Mouse (Mus musculus) lung, adult 18-20 months (tissue): ENCODE results near the gene Tra2b.
"Not testable (repeated sequence)": the region's sequence is repeated elsewhere in the genome, so short reads cannot be mapped to it uniquely, and the experiment has no call there.

Experiments used
- DNase-seq, 2 experiments: peaks; one replicate each; pipeline ENCODE4 v3.0.0; 2022; ENCODE audit warnings: mixed read lengths in 2 of 2

Gene Tra2b

DNA sequence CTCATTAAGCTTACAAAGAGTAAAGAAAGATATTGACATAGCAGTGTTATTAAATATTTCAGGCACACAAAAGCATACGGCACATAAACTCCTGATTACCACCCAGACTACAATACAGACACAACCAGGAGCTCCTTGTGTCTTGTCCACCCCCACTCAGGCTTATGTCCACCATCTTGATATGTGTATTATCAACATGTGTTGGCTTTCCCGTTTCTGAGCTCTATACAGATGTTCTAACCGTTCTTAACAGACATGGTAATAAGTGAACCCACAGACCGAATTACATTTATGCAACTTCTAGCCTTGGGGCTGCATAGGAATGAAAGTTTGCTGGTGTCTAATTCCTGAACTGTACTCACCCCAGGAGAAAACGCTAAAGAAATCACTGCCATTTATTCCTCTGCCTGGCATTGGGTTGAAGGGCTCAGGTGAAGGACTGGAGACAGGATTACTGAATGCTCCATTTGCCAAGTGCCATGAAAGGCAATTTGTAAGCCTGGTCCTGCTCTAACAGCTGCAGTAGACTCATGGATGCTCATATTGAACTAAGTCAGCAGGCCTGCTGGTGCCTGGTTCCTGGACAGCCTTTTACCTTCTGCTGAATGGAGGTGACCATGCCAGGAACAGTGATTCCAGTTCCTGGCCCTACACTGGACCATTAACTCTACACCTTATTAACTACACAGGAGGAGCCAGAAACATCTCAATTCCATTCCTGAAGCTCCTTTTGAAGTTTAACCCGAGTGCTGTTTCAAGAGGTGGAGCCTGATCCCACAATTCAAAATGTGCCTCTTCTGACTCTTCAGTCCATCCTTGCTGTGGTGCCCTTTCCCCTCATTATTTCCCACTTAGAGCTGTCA is 24.2 kb downstream of the Tra2b start:
- no peak for DNase-seq

- no peak for DNase-seq
These were observed 24.9 kb downstream of the Tra2b start for GRCm38 (mm10) chr16:22240856-22241255.

DNA sequence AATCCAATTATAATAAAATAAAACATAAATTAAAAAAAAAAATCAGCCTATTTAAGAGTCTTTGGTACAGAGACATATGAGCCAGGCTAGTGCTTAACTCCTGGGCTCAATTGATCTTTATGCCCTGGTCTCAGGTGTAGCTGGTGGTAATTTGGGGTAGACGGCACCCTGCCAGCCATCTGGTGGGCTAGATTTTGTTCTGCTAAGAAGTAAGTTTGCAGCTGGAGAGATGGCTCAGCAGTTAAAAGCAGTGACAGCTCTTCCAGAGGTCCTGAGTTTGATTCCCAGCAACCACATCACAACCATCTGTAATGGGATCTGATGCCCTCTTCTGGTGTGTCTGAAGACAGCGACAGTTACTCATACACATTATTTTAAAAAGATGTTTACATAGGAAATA is 25.8 kb downstream of the Tra2b start:
- no peak for DNase-seq

DNA sequence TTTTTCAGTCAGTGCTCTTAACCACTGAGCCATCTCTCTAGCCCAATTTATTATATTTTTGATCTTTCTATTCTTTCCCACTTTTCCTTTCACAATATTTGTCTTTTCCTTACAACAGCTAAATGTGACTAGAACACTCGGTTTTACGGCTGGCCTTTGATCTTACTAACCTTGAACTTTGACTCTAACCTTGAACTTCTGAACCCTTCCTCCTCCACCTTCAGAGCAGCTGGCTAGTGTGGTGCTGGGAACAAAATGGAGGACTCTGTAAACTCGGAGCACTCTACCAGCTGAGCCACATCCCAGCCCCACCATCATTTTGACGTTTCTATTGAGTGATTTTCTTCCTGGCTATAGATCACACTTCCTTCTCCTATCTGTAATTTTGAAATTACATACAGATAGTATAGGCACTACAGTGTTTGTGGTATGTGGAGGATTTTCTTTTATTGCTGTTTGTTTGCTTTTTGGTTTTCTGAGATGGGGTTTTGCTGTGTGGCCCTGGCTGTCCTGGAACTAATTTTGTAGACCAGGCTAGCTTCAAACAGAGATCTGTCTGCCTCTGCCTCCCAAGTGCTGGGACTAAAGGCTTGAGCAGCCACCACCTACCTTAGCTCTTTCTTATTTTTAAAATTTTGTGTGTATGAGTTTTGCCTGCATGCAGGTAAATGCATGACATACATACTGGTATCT is 26.7 kb downstream of the Tra2b start:
- DNase-seq: no peak

GRCm38 (mm10) chr16:22238402-22238801 is 27.4 kb downstream of the Tra2b start:
- not testable (repeated sequence) for DNase-seq

DNA sequence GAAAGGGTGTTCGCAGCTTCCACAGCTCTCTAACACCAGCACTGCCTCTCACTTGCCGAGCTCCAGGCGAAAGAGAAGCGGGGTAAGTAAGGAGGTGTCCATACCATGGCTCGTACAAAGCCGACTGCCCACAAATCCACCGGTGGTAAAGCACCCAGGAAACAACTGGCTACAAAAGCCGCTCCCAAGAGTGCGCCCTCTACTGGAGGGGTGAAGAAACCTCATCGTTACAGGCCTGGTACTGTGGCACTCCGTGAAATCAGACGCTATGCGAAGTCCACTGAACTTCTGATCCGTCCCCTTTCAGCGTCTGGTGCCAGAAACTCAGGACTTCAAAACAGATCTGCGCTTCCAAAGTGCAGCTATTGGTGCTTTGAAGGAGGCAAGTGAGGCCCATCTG is 29.0 kb downstream of the Tra2b start:
- DNase-seq: no peak

- DNase-seq: no peak
These were observed 31.3 kb downstream of the Tra2b start for GRCm38 (mm10) chr16:22234535-22234934.

GRCm38 (mm10) chr16:22230276-22230675 is 35.5 kb downstream of the Tra2b start:
- not testable (repeated sequence) for DNase-seq

DNA sequence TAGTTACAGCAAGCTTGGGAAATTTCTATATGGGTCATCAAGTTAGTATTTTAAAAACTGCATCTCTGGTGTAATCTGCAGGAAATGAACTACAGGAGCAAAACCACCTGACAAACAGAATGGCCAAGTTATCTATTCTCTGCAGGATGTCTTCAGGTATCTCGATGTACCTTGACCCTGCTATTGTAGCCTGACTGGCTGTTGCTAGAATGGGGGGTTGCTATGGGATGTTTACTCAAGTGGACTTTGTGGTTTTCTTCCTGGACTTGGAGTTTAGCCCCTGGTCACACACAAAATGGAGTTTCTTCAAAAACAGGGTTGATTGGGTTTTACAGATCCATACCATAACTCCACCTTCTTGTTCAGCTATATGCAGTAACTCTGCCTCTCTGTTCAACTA is 62.3 kb downstream of the Tra2b start:
- no peak for DNase-seq

DNA sequence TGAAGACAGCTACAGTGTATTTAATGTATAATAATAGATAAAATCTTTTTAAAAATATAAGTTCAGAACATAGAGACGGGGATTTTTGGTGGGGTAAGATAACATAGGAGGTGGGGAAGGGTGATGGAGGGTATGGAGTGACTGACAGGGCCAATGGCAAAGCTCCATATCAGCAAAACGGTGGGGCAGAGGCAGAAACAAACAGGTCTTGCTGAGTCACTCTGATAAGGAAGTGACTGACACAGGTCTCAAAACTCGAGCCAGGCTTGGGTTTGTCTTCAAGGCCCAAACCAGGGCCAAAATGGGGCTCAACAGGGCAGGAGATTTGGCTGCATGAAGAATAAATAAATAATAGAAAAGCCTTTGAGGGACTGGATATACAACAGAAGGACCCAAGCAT is 63.9 kb downstream of the Tra2b start:
- no peak for DNase-seq

DNA sequence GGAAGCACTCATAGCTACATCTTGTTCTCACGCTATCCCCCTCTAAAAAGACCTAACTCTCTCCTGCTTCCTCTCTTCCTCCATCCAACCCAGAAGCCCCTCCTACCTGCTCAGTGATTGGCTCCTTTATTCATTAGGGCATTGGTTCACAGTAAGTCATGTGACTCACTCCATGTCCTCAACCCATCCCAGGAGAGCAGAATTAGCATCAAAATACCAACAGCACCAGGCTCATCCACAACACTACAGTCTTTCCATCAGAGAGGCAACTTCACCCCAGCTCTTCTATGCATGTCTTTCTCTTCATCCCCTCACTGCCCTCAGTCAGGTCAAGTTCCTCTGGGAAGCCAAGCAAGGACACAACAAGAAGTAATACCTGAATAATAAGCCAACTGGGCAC is 65.3 kb downstream of the Tra2b start:
- no peak for DNase-seq
